Mouse (Mus musculus) spleen, adult 12 weeks (tissue): ENCODE results near the gene Ube4b.

ENCODE experiments used
- DNase-seq: peaks from one replicate; pipeline ENCODE4 v3.0.0; 2022; ENCODE audit warnings: low spot score

The Ube4b gene

DNA sequence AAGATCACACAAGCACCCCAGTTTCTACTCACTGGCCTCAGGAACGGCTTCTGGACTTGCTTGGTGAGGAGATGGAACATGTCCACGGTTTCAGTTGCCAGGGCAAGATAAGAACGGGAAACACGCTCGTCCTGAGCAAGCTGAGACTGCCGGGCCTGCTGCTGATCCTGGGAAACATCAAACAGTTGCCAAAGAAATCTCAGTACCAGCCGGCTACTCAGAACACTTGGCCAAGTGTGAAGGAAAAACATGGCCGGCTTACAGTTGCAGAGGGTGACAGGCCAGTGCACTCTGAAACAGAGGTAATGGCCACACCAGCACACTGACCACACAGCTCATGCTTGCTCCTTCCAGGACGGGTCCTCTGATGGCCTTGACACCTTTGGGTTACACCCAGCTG is 89.2 kb downstream of the Ube4b start:
- no peak for DNase-seq

DNA sequence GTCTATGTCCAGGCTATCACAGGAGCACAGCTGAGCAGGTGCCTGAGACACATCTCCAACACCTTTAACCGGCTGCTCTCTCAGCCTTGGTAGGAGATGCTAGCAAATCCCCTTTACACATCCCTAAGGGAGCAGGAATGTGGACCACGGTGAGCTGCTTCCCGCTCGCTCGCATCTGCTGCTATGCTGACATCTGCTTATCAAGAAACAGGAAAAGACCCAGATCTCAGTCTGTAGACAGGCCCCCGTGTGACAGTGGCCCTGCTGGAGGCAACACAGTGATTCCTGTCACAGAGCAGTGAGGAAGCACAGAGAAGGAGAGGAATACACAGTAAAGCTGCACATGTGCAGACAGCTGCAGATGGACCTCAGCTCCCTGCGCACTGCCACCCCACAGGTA is 90.2 kb downstream of the Ube4b start:
- no peak for DNase-seq

DNA sequence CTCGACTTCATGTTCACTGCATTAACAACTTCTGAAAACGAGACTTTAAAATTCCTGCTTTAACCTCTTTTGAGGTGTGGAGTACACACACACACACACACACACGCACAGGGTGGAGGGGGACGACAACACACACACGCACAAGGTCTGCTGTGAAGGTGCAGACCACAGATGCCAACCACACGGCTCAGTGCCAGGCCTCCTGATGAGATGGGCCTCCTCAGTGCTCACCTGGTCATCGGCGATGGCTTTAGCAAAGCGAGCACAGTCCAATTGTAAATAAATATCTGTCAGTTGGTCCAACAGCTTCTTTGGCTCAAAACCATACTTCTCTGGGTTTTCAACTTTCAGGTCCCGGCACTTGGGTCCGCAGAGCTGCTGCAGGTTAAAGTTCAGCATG is 91.7 kb downstream of the Ube4b start:
- DNase-seq, result no peak

DNA sequence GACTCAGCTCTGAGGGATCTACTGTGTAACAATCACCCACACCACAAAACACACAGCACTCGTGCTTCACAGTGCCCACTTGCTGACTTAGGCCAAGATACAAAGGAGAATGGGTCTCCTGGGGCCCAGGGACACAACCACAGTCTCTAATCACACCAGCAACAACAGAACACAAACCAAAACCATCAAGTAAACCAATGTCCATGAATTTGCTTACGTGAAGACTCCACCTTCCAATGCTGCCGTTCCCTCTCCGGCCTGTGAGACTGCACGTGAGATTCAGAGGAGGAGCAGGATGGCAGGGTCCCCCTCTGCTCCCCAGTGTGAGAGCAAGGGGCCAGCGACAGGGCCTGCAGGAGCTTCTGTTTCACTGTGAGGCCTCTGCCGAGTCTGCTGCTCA is 93.8 kb downstream of the Ube4b start:
- no peak for DNase-seq

DNA sequence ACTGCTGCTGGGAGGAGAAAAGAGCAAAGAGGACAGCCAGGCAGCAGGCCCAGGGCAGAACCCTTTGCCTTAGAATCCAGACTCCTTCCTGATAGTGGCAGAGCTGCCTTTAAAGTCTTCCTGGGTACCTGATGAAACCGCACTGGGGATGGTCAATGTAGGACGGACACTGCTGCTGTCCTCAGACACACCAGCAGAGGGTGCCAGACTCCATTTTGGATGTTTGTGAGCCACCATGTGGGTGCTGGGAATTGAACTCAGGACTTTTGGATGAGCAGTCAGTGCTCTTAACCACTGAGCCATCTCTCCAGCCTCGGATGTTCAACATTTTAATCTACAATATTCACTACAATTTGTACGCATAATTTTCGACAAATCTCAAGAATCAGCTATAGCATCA is 96.1 kb downstream of the Ube4b start:
- DNase-seq, result no peak

DNA sequence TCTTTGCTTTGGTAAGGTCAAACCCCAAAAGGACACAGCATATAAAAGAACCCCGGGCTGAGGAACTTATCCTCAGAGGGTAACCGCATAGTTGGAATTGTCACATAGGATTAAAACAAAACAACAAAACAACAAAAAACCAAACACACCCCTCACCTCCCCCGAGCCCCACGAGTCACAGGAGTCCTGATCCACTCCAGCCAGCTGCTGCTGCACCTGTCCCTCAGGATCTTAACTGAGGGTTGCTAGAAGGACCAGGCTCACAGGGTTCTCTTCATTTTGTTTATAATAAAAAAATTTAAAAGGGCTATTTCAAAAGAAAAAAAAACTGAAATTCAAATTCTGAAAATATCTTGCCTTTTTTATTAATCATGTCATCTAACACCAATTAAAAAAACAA is 97.8 kb downstream of the Ube4b start:
- DNase-seq, result no peak

- DNase-seq, result no peak
Observed at GRCm38 (mm10) chr4:149327281-149327680, 99.3 kb downstream of the Ube4b start.

DNA sequence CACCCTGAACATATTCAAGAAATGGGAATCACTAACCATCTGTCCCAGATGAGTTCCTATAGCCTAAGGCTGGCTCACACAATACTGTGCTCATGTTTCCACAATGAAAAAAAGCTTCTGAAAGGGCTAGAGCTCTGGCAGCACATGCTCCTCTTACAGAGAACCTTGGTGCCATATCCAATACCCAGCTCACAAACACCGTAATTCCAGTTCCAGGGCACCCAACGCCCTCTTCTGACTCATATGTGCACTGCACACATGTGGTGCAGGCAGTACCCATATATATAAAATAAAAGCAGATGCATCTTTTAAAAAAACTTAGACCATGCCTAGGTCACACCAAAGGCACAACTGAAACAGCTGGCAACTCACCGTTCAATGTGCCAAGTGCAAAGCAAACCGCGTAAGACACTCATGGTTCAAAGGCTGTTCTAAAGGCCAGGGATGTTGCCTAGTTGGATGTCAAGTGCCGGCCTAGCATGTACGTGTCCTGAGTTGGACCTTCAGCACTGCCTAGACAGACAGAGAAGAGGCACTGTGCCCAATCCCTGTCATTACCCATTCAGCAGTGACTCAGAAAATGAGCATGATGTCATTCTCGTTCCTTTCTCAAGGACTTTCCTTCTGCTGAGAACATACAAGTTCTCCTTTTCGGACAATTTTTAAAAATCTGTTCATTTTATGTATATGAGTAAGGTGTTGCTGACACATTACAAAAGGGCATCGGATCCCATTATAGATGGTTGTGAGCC is 101.0 kb downstream of the Ube4b start:
- no peak for DNase-seq

- DNase-seq, result no peak
Observed at GRCm38 (mm10) chr4:149323730-149324129, 102.8 kb downstream of the Ube4b start.

- DNase-seq, result no peak
Observed at GRCm38 (mm10) chr4:149322718-149323117, 103.8 kb downstream of the Ube4b start.

DNA sequence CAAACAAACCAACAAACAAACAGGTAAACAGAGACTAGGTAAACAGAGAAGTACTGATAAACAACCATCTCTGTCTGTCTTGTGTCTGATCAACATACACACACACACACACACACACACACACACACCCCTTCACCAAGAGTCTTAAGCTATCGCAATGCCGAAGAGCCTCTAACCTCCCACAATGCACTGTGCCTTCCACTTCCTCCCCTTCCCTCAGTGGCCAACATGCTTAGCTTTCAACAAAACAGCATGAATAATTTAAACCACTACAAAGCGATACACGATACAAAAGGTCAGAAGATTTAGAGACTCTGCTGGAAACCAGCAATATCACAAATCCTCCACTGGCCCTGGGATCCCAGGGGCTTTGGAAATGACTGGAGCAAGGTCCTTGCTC is 104.3 kb downstream of the Ube4b start:
- no peak for DNase-seq

GRCm38 (mm10) chr4:149319088-149319487 is 107.5 kb downstream of the Ube4b start:
- no peak for DNase-seq

- DNase-seq, result no peak
Observed at GRCm38 (mm10) chr4:149317387-149317786, 109.2 kb downstream of the Ube4b start.

- DNase-seq, result no peak
Observed at GRCm38 (mm10) chr4:149314275-149314837, 112.2 kb downstream of the Ube4b start.

DNA sequence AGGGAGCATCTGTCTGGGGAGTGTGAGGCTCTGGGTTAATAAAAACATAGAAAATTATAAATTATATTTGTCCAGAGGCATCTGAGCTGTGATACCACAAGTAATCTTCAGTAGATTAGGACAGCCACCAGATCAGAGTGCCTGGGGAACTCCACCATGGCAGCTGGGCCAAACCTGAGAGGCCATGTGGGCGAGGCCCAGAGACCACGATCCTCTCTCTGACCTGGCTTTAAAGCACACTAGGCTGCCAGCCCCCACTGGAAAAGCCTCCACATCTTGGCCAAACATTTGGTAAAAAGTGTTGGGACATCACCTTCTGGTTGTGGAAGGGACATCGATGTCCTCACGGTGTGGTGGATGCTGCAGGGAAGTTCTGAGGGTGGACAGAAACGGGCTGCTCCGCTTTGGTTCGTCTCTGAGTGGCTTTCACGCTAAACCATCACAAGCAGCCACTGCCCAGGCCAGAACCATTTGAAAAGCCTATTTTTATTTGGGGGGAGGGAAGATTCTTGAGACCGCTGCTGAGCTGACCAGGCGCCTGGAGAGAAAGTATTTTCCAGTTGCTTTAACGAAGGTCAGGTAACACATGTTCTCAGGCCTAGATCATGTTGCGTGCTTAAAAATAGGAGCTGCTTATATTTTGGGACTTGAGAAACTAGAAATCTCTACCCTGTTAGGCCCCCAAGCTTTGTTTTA is 112.8 kb downstream of the Ube4b start:
- DNase-seq, result no peak

- no peak for DNase-seq
Observed at GRCm38 (mm10) chr4:149311996-149312395, 114.6 kb downstream of the Ube4b start.

- DNase-seq, result no peak
Observed at GRCm38 (mm10) chr4:149308491-149308820, 118.1 kb downstream of the Ube4b start.

DNA sequence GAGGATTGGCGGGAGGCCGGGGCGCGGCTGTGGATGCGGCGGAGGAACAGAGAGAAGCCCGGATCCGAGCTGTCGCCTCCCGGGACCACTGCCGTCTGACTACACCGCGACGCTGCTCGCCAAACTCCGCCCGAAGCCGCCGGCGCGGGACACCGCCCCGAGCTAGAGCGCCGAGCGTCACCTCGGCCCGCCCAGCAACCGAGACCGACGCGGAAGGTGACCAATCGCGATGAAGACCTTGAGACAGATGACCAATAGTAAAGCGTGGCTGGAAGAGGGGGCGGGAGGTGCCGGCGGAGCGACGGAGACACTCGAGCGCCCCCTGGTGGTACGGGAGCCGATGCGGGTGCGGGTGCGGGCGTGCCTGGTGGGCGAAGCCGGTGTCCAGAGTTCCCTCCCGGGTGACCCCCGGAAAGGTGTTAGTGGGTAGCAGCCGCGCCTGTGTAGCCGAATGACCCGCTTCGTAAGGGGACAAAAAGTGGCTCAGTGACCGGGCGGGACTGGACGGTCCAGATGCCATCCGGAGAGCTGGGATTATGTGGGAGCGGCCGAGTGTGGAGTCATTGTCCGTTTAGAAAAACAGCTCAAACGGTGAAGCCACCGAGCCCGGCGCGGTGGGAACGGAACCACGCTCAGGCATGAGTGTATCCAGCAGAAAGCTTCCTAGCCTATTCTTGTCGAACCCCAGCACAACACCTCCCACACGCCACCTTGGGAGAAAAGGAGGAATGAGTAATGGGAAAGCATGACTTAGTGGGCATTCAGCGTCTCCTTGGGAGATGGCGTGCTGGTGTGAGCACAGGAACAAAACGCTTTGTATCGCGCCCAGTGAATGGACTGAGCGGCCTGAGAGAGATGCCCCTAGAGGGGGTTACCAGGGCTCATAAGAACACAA is 118.7 kb downstream of the Ube4b start, which contains the start of gene Kif1b:
Gene Kif1b (minus strand): TSS at position 98 of the 895 bp plus-strand sequence.
- peak; percentile 89 for DNase-seq

DNA sequence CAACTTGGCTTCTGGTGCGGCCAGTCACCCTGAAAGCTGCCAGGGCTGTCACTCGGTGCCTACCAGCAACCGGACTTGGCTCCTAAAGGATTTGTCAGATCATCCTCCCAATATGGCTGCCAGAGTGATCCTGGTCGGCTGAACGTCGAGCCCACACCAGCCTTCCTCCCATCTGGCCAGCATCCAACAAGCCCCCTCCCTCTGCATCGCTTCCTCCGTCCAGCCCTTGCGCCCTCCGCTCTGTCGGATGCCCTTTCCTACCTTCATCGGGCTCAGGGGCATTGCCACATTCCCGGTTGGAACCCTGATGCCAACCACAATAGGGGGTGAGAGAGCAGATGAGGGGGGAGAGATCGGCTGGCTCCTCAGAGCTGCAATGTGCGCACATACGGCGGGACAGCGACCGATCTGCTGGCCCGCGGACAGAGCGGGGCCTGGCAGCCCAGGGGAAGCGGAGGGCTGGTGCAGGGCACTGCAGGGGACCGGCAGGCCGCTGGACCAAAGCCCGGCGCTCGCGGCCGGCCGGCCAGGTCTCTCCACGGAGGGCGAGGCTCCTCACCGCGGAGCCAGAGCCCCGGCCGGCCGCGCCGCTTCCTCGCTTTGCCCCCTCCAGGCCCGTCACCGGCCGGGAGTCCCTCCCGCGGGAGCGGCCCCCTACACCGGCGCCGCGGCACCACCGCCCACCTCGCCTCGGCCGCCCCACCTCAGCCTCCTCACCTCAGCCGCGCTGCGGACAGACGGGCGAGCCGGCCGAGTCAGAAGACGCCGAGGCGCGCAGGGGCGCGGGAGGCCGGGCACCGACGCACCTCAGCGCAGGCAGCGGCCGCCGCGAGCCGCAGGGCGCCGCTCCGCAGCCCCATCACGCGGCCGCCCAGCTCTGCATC is 119.6 kb downstream of the Ube4b start:
- DNase-seq, result no peak

- no peak for DNase-seq
Observed at GRCm38 (mm10) chr4:149305761-149306711, 120.5 kb downstream of the Ube4b start.
